Mouse (Mus musculus) testis, adult 2 months (tissue): ENCODE measurements around the gene Gp1bb.

ENCODE experiments used
- CTCF ChIP-seq: fragments of 200-500 bp; IDR thresholded peaks from 2 replicates; pipeline ENCODE4 v1.5.1; 2012; ENCODE audit warnings: low read depth, mild to moderate bottlenecking, inconsistent platforms, low read length, moderate library complexity; ENCODE audit not compliant: control insufficient read depth, insufficient read depth, insufficient replicate concordance
- POLR2A ChIP-seq: fragments of 200-500 bp; IDR thresholded peaks from 2 replicates; pipeline ENCODE4 v1.6.1; 2012; ENCODE audit warnings: low read depth, mild to moderate bottlenecking, inconsistent platforms, low read length, moderate library complexity; ENCODE audit not compliant: control insufficient read depth

DNA sequence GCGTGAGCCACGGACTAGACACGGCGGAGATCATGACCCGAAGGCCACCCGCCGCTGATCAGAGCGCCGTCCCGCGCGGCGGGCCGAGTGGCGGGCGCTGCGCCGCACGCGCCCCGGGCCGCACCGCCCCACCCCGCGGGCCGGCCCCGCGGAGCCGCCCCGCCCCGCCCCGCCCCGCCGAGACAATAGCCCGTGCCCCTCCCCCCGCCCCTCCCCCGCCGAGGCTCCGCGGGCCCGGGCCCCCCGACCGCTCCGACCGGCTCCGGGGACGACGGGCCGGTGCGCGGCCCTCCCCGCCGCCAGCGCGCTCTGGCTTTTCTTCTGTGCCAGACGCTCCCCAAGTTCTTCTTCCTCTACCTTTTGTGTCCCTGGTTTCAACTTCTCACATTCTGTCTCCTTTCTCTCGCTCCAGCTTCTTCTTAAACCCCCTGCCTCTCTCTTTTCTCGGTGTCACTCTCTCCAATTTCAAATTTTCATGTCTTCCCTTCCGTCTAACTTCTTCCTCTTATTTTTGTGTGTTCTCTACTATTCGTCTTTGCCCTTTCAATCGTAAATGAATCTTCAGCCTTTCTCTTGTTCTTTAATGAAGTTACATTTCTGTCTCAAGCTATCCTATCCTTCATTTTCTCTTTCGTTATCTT, 35.2 kb downstream of the Gp1bb start:
- TF ChIP-seq CTCF: no peak
- no peak for TF ChIP-seq POLR2A
